Mouse (Mus musculus) lung, postnatal 0 days (tissue): Measurements from ENCODE around the gene Mrps9.

Experiments used
- CTCF ChIP-seq: IDR thresholded peaks from 2 replicates; pipeline ENCODE4 v1.5.1; 2016; ENCODE audit warnings: antibody characterized with exemption, mild to moderate bottlenecking
- EP300 ChIP-seq: IDR thresholded peaks from 2 replicates; pipeline ENCODE4 v1.6.1; 2016; ENCODE audit warnings: antibody characterized with exemption, mild to moderate bottlenecking, control low read depth

- no peak for TF ChIP-seq CTCF
- TF ChIP-seq EP300, result no peak
Observed at GRCm38 (mm10) chr1:42953482-42953822, 102.4 kb downstream of the Mrps9 start.
